Mouse (Mus musculus) right cerebral cortex, postnatal 10 days (tissue): Measurements from ENCODE around the gene Catsperz.
A peak's percentile ranks its signal among the peaks of the same experiment; 100 is the strongest.

Source experiments
- DNase-seq, 2 experiments: peaks; one replicate each; pipeline ENCODE4 v3.0.0; 2021; ENCODE audit warnings: low spot score in 2 of 2

Catsperz gene

GRCm38 (mm10) chr19:6925307-6925573, at the start of gene Catsperz:
TSS of gene Catsperz (minus strand) at chr19:6925380.
- no peak for DNase-seq

- peak; percentile 88 for DNase-seq
Measured at GRCm38 (mm10) chr19:6974211-6975205, 49.3 kb upstream of the Catsperz start, which contains the start of gene Ppp1r14b. TSS of gene Ppp1r14b (plus strand) at chr19:6974968.

DNA sequence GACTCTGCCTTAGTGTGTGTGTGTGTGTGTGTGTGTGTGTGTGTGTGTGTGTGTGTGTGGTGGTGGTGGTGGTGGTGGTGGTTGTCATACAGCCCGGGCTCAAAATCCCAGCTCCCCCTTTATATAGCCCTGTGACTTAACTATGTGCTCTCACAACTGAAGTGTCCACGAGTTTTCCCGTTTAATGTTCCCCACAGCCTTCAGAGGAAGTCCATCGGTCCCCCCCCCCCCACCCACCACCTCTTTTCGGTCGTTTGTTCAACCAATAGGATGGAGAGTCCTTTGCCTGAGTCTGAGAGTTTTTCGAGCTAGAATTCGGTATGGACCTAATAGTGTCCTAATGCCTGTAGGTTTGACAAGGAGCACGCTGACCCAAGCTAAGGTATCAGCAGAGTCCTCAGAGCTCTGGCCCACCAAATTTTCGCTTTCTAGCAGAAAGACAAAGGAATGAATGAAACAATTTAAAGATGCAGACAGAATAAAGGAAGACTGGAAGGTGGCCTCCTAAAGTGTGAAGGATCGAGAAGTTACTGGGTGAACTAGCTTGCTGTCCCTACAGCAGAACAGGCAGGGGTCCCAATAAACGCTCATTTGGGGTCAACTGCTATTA, 48.5 kb upstream of the Catsperz start:
- DNase-seq: no peak

GRCm38 (mm10) chr19:6972247-6972917, 47.2 kb upstream of the Catsperz start:
- no peak for DNase-seq

DNA sequence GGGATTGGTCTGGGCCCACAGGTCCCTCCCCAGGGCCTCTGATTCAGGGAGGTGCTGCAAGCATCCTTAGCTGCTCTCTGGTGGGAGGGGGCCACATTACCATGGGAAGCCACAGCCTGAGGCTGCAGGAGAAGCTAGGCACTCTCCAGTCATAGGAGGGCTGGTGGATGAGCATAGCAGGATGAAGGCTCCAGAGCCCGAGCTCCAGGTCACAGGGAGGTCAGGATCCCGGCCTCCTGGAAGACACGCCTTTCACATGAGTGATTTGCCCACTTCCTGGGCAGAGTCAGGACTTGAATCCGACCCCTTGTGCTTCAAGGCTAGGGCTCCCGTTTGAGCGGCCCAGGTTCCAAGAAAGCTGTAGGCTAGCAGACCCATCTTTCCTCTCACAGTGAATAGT, 46.5 kb upstream of the Catsperz start:
- no peak for DNase-seq

GRCm38 (mm10) chr19:6970460-6971085, 45.4 kb upstream of the Catsperz start:
- no peak for DNase-seq

DNA sequence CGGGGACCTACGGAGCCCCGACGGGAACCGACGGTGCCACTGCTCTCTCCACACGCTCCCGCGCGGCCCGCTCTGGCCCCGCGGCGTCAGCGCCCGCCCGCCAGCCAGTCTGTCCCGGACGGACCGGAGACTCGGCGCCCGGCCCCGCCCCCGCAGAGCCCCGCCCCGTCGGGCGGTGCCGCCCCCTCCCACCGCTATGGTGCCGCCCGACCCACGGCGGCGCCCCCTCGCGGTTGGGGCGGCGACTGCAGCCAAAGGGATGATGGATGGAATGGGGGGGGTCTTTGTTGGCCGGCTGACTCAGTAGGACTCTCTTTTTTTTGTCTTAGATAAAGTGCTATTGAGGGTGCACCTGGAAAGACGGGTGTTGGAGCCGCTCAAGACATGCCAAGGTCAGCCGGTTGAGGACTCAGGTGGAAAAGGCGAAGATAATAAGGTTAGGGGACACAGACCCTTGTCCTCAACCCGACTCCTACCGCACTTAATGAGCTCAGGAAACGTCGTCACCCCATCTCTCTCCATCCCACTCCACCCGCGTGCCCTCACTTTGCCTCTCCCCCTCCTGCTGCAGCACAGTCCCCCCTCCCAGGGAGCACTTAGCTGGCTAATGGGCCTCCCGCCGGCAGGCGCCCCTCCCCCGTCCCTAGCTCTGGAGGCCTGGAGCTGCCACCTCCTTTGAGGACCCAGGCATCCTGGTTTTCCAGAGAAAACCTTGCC, 44.6 kb upstream of the Catsperz start:
- peak; percentile 51 to 64 for DNase-seq

GRCm38 (mm10) chr19:6969291-6969664, 44.1 kb upstream of the Catsperz start:
- DNase-seq: no peak

- DNase-seq: no peak
Measured at GRCm38 (mm10) chr19:6968491-6969271, 43.5 kb upstream of the Catsperz start.

DNA sequence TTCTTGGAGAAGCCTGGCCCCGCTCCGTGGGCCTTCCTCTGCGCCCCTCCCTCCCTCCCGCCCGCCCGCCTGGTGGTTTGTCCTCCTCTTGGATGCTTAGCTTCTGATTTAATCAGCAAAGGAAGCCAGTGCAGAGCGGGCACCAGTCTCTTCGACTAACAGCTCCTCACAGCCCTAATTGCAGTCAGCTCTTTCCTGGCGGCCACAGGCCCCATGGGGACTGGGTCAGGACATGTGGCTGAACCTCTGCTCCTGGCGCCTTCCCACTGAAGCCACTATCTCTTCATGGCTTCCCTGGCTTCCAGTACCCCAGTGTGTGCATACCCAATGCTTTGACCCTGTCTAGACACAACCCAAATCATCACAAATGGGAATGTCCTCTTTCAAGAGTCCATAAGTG, 31.3 kb upstream of the Catsperz start:
- DNase-seq: no peak

DNA sequence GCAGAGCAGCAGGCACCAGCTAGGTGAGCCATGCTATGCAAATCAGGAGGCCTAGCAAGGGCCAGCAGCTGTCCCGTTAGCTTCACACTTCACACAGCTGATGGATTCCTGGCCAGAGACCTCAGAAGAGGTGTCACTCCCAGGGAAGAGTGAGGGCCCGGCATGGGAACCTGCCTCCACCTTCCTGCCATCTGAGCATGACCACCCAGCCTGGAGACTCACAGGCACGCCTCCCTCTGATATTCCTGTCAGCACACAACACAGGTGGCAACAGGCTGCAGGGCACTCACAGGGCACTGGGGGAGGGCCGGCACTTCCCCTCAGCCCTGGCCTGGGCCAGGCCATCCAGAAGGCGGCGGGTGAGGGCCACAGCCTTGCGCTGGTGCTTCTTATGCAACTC, 30.2 kb upstream of the Catsperz start:
- no peak for DNase-seq

- peak in 1 of 2 experiments; percentile 51 for DNase-seq
Measured at GRCm38 (mm10) chr19:6954046-6954445, 28.9 kb upstream of the Catsperz start.

DNA sequence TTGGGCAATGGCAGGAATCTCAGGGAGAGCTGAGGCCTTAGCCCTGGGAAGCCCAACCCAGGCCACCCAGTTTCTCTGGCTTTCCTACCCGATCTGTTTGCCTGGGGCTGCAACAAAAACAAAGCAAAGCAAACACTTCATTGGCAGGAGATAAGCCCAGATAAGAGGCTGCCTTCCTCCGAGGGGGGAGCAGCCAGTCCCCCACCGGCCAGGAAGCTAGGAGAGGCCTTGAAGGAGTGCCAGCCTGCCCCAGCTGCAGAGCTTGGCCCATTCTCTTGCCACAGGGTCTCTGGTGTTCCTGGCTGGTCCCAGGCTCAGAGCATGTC, 27.5 kb upstream of the Catsperz start:
- no peak for DNase-seq

DNA sequence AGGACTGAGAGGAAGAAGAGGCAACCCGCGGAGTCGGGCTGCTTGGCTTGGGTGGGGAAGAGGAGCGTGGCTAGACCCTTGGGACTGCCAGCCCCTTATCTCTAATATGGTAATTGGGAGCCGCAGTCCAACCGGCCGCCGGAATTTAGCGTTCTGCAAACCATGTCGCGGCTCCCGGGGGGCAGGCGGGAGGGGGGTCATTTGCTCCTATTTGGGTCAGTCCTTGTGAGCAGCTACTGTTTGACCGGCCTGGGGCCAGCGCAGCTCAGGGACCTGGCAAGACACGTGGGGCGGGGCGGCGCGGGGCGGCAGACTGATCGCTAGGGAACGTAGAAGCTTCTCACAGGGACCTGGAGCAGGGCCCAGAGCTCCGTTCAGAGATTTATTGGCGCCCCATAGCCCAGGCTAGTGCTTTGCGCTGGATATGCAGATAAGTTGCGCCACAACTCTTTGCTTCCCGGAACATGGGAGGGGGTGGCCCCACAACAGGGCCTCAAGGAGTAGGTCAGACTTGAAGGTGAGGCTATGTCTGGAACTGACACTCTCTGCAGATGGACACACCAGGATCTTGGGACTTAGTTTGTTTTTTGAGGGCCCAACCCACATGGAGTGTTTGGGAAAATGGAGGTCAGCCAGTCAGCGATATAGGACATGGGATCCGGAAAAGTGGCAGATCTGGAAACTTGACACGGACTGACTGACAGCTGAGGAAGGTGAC, 27.0 kb upstream of the Catsperz start:
- DNase-seq: peak; percentile 85 to 89

DNA sequence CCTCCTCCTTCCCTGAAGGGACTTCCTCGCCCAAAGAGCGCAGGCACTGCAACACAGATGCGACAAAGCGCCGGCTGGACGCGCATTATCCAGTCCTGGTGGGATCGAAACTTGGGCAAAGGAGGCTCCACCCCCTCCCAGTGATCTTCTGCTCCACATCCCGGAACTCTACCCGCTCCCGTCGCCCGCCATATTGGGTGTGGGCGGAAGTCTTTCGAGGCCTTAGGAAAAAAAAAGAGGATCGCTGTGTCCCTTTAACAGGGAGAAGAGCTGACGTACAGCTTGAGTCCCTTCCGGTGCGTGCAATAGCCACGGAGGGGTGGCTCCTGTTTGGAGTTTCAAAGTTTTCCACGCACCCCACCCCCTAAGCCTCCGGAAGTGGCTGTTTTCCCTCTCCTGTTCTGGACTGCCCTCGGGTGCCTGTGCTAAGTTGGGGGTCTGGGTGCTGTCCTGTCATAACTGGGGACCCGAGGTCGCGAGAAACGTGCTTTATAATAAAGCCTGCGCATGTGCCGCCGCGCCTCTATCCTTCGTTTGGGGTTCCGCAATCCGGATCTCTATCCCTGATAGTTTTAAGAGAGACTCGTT, 26.3 kb upstream of the Catsperz start:
- DNase-seq: peak; percentile 96 to 97

DNA sequence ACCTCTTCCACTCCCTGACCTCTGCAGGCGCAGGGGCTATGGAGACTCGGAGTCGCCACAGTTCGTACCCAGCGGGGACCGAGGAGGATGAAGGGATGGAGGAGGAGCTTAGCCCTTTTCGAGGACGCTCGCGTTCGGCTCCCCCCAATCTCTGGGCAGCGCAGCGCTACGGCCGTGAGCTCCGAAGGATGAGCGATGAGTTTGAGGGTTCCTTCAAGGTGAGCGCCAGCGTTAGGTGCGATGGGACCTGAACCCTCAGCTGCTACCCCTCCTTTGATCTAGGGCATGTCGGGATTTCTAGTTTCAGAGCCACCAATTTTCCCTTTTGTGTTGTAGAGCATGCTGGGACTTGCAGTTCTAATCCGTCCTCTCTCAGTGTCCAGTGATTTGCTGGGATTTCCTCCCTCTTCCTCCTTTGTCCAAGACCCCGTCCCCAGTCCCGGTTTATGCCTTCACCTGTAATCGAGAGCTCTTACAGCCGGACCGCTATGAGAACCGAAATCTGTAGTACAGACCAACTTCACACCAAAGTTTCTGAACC, 25.5 kb upstream of the Catsperz start:
- peak; percentile 66 to 68 for DNase-seq

DNA sequence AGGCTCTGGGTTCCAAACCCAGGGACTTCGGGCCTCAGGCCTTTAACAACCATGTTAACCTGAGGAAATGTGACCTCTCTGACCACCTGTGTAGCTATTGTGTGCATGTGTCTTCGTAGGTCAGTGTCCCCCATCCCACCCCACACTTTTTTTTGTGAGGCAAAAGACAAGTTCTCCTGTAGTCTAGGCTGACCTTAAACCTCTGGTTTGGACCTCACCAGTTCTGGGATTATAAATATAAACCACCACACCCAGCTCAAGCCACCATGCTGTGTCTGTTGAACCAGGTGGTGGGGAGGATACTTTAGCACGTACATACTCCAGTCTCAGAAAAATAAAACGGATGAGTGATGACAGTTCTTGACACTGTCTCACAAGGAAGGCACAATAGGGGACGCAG, 24.8 kb upstream of the Catsperz start:
- no peak for DNase-seq

DNA sequence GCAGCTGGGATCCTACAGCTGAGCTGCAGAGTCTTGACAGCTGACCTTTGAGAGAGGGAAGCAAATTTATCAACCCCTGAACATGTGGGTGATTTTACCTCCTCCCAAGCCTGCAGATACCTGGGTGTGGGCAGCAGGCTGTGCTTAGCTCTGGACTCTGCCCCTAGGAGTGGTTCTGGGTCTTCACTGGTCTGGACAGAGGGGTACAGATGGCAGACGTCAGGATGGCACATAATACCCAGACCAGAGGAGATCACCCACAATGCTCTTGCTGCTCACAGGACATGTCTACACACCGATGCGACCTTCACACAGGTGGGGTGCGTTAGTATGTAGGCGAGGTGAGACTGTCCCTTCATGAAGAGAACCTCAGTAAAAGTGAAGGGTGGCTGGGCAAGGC, 24.4 kb upstream of the Catsperz start:
- no peak for DNase-seq

DNA sequence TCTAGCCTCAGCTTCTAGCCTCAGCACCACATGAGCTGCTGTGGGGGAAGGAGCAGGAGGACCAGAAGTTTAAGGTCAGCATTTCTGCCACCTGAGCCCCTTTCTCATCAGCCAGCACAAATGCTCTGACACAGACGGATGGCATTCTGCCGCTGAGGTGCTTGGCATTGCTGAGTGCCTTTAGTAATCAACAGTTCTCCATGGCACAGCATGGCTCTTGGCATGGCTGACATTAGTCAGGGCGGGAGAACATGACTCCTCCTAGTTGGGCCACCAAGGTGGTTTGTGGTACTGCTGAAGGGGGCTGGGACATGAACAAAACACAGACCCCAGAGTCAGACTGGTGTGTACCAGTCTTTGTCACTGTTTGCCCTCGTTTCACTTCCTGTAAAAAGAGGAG, 23.0 kb upstream of the Catsperz start:
- no peak for DNase-seq

GRCm38 (mm10) chr19:6947742-6948141, 22.6 kb upstream of the Catsperz start:
- DNase-seq: no peak
